Mouse (Mus musculus) stomach, embryonic 16.5 days (tissue): ENCODE results near the gene Grb10. TPM values are rescaled to one million over a fixed set of nuclear protein-coding genes. Genes with fewer than 3 reads are reported as not detected.

ENCODE experiments used
- ATAC-seq: fragments of 200-750 bp; cut with Nextera tagmentation; 2 replicates; pipeline ENCODE4 v1.8.0; 2017; ENCODE audit warnings: moderate number of reproducible peaks, moderate TSS enrichment; ENCODE audit not compliant: insufficient read depth, low FRiP score
- H3K27ac ChIP-seq: fragments of 300-500 bp; sonication (generic); 2 replicates; pipeline ENCODE4 v1.5.1; 2014; ENCODE audit warnings: low read length
- H3K27me3 ChIP-seq: fragments of 300-500 bp; sonication (generic); 2 replicates; pipeline ENCODE4 v1.6.1; 2014; ENCODE audit warnings: low read length, control low read depth, mixed read lengths; ENCODE audit not compliant: control insufficient read depth, insufficient read depth
- H3K36me3 ChIP-seq: fragments of 300-500 bp; sonication (generic); 2 replicates; pipeline ENCODE4 v1.6.1; 2014; ENCODE audit warnings: low read length; ENCODE audit not compliant: control insufficient read depth, insufficient read depth
- H3K4me1 ChIP-seq: fragments of 300-500 bp; sonication (generic); 2 replicates; pipeline ENCODE4 v1.6.1; 2014; ENCODE audit warnings: low read length, control low read depth, mixed read lengths; ENCODE audit not compliant: control insufficient read depth, insufficient read depth
- H3K4me2 ChIP-seq: fragments of 300-500 bp; sonication (generic); 2 replicates; pipeline ENCODE4 v1.6.1; 2014; ENCODE audit warnings: low read depth, low read length, mixed read lengths
- H3K4me3 ChIP-seq: fragments of 300-500 bp; sonication (generic); replicated peaks from 2 replicates; pipeline ENCODE4 v1.5.1; 2014; ENCODE audit warnings: mild to moderate bottlenecking, low read length
- H3K9ac ChIP-seq: fragments of 300-500 bp; sonication (generic); 2 replicates; pipeline ENCODE4 v1.6.1; 2014; ENCODE audit warnings: low read length
- H3K9me3 ChIP-seq: fragments of 300-500 bp; sonication (generic); replicated peaks from 2 replicates; pipeline ENCODE4 v1.6.1; 2016; ENCODE audit warnings: low read length, control low read depth; ENCODE audit not compliant: control insufficient read depth
- WGBS: fragments of 180-500 bp; shearing (Covaris S2); extraction: QIAGEN DNeasy Blood & Tissue Kit; methylation state at CpG from one replicate; pipeline ENCODE4 v1.1.7; 2014; 5-methylcytosine and 5-hydroxymethylcytosine counted together
- polyA plus RNA-seq: library from polyadenylated mRNA; unstranded; fragments of >200 nt; fragmentation: Nextera tagmentation; extraction: Ambion mirVana; gene quantifications from 2 replicates; pipeline ENCODE4 v1.2.1, GENCODE M21; 2015

Gene Grb10
- polyA plus RNA-seq, 1 experiment from 2014 or later, result 397 TPM

DNA sequence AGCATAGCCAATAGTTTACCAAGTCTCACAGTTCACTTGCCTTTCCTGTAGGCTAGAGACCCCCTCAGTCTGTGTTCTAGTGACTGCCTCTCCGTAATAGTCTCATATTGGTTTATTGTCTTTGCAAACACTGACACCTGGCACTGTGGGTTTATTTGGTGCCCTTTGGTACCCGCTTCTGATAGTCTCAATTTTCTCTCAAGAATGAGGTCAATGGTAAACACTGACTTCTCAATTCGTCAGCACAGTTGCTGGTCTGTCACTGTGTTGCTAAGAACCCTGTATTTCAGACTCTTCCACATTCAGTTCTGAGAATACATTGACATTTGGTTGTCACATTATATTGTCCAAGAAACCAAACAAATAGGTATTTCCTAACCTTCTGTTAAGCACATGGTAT is 150.4 kb downstream of the Grb10 start:
- Histone ChIP-seq H3K4me3 (no peak overlapping the region), H3K9ac (no peak overlapping the region), H3K27me3 (no peaks in the 10 kb centered on the region), H3K27ac (no peak overlapping the region), H3K9me3 (peaks cover 3% of the 10 kb centered on the region; the same call in 1 of the 2 replicates), H3K36me3 (no peaks in the 10 kb centered on the region), H3K4me1 (peaks cover 23% of the 10 kb centered on the region), H3K4me2 (no peak overlapping the region)
- ATAC-seq, result no peak
- WGBS, result 61% methylated on average over 3 of the region's 3 CpGs

DNA sequence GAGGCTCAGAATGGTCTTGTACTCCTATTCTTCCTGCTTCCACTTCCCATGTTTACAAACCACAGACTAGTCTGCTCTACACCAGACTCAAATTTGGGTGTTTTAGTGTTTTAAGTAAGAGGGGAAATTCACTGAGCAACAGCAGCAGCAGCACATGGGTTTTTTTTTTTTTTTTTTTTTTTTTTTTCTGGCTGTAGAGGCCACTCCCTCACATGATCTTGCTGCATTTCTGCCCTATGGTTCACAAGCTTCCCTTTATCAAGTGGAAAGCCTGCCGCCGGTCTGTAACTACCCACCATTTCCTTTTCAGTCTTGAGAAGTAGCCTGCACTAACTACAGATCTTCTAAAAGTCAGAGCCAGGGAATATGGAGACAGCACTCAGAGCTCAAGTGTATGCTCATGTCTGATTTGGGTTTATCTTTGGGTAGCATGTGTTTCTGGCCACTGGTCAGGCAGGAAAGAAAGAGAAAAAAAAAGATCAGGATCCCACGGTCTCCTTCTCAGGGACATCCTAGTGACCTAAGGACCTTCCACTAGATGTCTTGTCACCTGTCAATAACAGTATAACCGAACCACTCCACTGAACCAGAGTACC is 152.0 kb downstream of the Grb10 start:
- H3K4me3 ChIP-seq, result no peak overlapping the region
- H3K36me3 ChIP-seq, result no peaks in the 10 kb centered on the region
- peaks cover 25% of the 10 kb centered on the region for H3K4me1 ChIP-seq
- ATAC-seq, result no peak
- H3K9me3 ChIP-seq, result peaks cover 3% of the 10 kb centered on the region; the same call in 1 of the 2 replicates
- WGBS, result 37% methylated on average over 4 of the region's 4 CpGs
- no peak overlapping the region for H3K9ac ChIP-seq
- H3K4me2 ChIP-seq, result no peak overlapping the region
- no peaks in the 10 kb centered on the region for H3K27me3 ChIP-seq
- peak overlapping the region; percentile 68; the same call in 1 of the 2 replicates for H3K27ac ChIP-seq

DNA sequence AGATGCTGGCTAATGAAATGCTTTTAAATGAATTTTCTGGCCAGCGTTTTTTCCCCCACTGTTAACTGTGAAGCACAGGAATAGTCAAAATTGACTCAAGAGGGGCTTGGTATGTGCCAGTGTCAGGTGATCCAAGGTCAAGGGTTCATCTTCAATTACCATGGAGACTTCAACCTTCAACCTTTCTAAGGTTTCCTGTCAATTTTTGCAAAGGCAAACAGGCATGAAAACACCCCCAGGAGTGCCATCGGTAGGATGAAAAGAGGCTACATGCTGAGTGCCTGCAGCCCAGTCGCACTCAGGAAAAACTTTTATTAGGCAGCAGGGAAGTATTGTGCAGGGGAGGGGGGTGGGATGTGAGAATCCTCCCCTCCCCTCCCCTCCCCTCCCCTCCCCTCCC is 152.6 kb downstream of the Grb10 start:
- Histone ChIP-seq H3K27me3 (no peaks in the 10 kb centered on the region), H3K4me3 (no peak overlapping the region), H3K9me3 (peaks cover 3% of the 10 kb centered on the region; the same call in 1 of the 2 replicates), H3K36me3 (no peaks in the 10 kb centered on the region), H3K4me1 (peaks cover 25% of the 10 kb centered on the region), H3K27ac (0 out of 2 replicates have a peak overlapping the region, but pooled peaks have one; percentile 65), H3K9ac (no peak overlapping the region), H3K4me2 (no peak overlapping the region)
- ATAC-seq, result no peak
- WGBS, result 32% methylated on average over 3 of the region's 3 CpGs

DNA sequence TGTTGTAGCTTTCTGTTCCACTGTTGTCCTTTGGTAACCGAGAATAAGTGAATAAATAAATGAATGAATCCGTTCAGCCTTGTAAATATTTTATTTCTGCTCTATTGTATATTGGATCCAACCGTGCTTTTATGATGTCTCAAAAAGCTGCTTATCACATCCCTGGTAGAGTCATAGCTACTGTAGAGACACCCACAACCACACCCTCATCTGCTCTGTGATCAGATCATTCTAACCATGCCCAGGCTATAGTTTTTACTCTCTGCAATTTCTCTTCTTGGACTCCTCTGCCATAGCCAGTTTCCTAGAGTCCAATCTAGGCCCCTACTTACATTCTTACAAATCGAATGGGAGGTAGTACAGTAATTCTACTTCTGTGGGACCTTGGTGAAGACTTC is 153.2 kb downstream of the Grb10 start:
- H3K4me2 ChIP-seq, result no peak overlapping the region
- H3K27me3 ChIP-seq, result no peaks in the 10 kb centered on the region
- peak overlapping the region; percentile 69 for H3K27ac ChIP-seq
- WGBS, result 51% methylated on average over 4 of the region's 4 CpGs
- H3K9ac ChIP-seq, result no peak overlapping the region
- ATAC-seq, result no peak
- no peak overlapping the region for H3K4me3 ChIP-seq
- H3K36me3 ChIP-seq, result no peaks in the 10 kb centered on the region
- H3K9me3 ChIP-seq, result no peaks in the 10 kb centered on the region
- H3K4me1 ChIP-seq, result peaks cover 25% of the 10 kb centered on the region

DNA sequence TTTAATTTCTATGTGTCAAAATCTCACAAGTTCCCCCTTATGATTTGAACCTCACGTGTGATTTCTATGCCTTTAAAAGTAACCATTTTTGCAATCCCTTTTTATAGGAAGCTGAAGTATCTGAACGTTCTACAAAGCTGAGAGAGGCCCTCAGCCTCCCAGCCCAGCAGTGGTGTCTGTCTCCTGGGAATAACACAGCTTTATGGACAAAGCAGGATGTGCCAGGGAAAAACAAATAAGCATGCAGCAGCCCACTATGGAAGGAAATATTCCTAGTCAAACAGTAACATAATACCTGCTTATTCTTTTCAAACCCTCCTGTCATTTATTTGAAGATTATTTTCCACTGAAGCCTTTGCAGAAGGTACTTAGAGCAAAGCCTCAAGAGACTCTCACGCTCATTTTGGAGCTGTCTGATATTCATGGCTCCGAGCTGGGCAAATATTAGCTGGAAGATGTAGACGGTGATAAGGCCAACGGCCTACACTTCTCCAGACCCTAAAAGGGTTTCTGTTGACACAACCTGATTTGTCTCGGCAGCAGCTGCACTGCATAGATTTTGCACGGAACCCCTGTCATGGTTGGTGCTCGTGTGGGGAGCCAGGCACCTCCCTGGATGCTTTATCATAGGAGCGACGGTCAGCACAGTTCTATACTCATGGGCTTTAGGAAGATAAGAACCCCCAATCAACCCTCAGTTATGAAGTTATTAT is 153.8 kb downstream of the Grb10 start:
- no peaks in the 10 kb centered on the region for H3K36me3 ChIP-seq
- 22% methylated on average over 11 of the region's 11 CpGs for WGBS
- H3K4me3 ChIP-seq, result no peak overlapping the region
- ATAC-seq, result peak; percentile 77; the same call in 1 of the 2 replicates
- H3K9ac ChIP-seq, result 0 out of 2 replicates have a peak overlapping the region, but pooled peaks have one; percentile 14
- H3K4me1 ChIP-seq, result peaks cover 28% of the 10 kb centered on the region
- no peak overlapping the region for H3K4me2 ChIP-seq
- peak overlapping the region; percentile 69 for H3K27ac ChIP-seq
- H3K9me3 ChIP-seq, result no peaks in the 10 kb centered on the region
- H3K27me3 ChIP-seq, result no peaks in the 10 kb centered on the region

DNA sequence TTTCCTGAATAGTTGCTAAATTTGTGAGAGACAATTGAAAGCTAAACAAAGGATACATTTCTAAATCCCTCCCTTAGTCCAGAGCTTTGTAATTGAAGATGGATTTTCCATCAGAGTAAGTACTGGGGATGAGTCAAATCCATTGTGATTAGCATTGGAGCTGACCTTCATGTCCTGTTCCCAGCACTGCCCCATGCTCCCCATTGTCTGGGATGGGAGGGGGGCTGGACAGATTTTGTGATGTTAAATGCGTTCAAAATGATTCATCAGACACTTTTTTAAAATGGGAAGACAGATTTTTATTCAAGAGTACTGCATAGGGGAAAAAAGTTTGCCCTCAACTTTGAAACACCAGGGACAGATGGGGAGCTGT is 156.7 kb downstream of the Grb10 start:
- H3K4me1 ChIP-seq, result peaks cover 45% of the 10 kb centered on the region
- no peaks in the 10 kb centered on the region for H3K9me3 ChIP-seq
- H3K9ac ChIP-seq, result no peak overlapping the region
- H3K4me3 ChIP-seq, result no peak overlapping the region
- H3K36me3 ChIP-seq, result no peaks in the 10 kb centered on the region
- H3K27ac ChIP-seq, result peak overlapping the region; percentile 74
- WGBS, result 41% methylated on average over 1 of the region's 1 CpGs
- H3K4me2 ChIP-seq, result no peak overlapping the region
- H3K27me3 ChIP-seq, result no peaks in the 10 kb centered on the region
- no peak for ATAC-seq

DNA sequence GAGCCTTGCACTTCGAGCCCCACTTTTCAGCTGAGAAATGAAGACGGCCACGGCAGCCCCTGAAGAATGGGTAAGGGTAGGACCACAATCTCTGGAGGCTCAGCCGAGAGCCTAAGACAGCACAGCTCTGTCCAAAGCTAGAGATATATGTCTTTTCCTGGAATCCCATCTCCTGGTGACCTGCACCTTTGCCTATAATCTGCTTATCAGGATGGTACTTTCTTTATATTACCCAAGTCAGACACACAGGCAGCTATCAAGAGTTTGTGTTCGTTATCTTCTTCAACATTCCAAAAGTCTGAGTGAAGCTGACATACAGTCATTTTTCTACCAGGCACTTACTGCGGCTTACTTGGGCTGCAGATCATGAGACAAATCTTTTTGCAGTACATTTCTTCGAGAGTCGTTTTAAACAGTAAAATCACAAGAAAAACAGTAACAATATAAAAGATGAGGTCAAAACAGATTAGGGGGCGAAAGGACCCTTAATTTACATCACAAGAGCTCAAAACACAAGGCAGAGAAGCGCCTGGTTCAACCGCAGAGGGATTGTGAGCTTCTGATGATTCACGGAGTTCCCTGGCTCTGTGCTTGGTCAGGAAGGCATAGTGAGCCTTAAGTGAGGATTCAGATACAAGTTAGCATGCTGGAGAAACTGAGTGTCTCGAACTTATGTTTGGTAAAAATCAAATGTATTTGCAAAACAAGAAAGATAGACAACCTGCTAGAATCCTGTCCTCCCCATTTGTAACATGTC is 157.3 kb downstream of the Grb10 start:
- Histone ChIP-seq H3K4me3 (no peak overlapping the region), H3K4me2 (no peak overlapping the region), H3K4me1 (peaks cover 39% of the 10 kb centered on the region), H3K27ac (peak overlapping the region; percentile 99), H3K27me3 (no peaks in the 10 kb centered on the region), H3K9me3 (no peaks in the 10 kb centered on the region), H3K9ac (no peak overlapping the region), H3K36me3 (no peaks in the 10 kb centered on the region)
- WGBS, result 44% methylated on average over 13 of the region's 13 CpGs
- no peak for ATAC-seq
